Mouse (Mus musculus): ENCODE results near the gene Slc18b1. TPM values are rescaled to one million over a fixed set of nuclear protein-coding genes. Genes with fewer than 3 reads are reported as not detected.
"Not testable (repeated sequence)": the region's sequence is repeated elsewhere in the genome, so short reads cannot be mapped to it uniquely, and the experiment has no call there.

Slc18b1 gene
- polyA plus RNA-seq, 1 experiment = 0.03 TPM

DNA sequence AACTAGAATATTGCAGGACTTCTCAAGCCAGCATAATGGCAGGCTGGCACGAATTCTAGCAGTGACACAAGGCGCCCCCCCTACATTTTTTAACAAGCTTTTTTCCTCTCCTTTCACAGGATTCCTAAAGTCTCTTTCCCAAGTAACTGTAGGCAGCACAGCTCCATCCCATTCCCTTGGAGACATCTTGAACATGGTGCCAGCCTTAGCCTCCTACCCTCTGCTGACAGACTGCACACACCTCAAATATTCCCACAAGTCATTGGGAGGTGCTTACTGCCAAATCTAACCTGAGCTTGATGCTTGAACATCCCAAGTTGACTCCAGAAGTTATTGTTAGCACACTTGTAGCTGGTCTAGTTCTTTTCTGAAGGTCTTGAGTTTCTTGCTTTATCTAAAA, 12.7 kb upstream of the Slc18b1 start:
- Histone ChIP-seq H3K4me3 (replicated peaks) (peak overlapping the region; percentile 4), H3K4me1 (ENCODE audit: control insufficient read depth) (peaks cover 74% of the 10 kb centered on the region)
- TF ChIP-seq GATA1 (IDR thresholded peaks at IDR 0.05; ENCODE audit: low read length) = no peak
- TF ChIP-seq TAL1 (IDR thresholded peaks at IDR 0.05; ENCODE audit: low read length) = no peak

DNA sequence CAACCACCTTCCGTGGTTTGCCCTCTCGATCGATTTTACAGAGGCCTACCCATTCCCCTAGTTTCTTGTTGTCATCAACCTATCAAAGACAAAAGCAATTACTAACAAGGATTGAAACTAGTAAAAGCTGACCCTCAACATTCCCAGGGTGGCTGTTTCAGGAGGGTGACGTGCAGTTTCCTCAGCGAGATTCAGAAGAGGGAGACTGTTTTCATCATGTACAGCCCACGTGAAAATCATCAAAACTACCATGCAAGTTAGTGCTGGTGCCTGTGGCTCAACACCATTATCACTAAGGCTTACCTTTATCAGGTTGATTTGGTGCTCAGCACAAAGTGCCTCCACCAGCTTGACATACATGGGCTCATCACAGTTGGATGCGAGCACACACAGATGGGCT, 11.2 kb upstream of the Slc18b1 start:
- H3K9me3 ChIP-seq (ENCODE audit: control insufficient read depth, low read length); H3K27me3 ChIP-seq (ENCODE audit: control insufficient read depth): not testable (repeated sequence)
- Histone ChIP-seq H3K4me3 (replicated peaks) (peak overlapping the region; percentile 76), H3K4me1 (ENCODE audit: control insufficient read depth) (peaks cover 69% of the 10 kb centered on the region), H3K36me3 (ENCODE audit: control insufficient read depth) (peaks cover 48% of the 10 kb centered on the region)

More for the DNA sequence above, 12.7 kb upstream of the Slc18b1 start:
- Histone ChIP-seq H3K36me3 (ENCODE audit: control insufficient read depth) (peaks cover 50% of the 10 kb centered on the region), H3K27me3 (ENCODE audit: control insufficient read depth) (no peaks in the 10 kb centered on the region), H3K9me3 (ENCODE audit: control insufficient read depth, low read length) (no peaks in the 10 kb centered on the region)

DNA sequence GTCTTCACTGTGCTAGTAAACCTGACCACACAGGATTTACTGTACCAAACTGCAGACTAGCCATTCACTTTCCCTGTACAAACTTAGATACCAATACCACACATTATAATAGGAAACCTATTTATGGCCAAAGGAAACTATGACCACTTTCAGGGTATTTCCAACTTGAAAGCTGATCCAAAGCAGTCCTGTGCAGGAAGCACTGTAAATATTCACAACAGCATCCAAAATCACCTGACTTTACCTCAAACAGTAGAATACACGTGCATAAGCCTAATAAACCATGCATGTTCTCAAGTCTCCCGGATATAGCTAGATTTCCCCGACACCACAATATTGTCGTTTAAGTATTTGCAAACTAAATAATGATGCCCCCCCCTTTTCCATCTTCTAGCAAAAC, 10.7 kb upstream of the Slc18b1 start:
- no peaks in the 10 kb centered on the region for H3K9me3 ChIP-seq (ENCODE audit: control insufficient read depth, low read length)
- peaks cover 65% of the 10 kb centered on the region for H3K4me1 ChIP-seq (ENCODE audit: control insufficient read depth)
- TF ChIP-seq TAL1 (IDR thresholded peaks at IDR 0.05; ENCODE audit: low read length) (no peak), GATA1 (IDR thresholded peaks at IDR 0.05; ENCODE audit: low read length) (no peak)
- no peaks in the 10 kb centered on the region for H3K27me3 ChIP-seq (ENCODE audit: control insufficient read depth)
- H3K36me3 ChIP-seq (ENCODE audit: control insufficient read depth) = peaks cover 45% of the 10 kb centered on the region
- peak overlapping the region; percentile 76 for H3K4me3 ChIP-seq (replicated peaks)

DNA sequence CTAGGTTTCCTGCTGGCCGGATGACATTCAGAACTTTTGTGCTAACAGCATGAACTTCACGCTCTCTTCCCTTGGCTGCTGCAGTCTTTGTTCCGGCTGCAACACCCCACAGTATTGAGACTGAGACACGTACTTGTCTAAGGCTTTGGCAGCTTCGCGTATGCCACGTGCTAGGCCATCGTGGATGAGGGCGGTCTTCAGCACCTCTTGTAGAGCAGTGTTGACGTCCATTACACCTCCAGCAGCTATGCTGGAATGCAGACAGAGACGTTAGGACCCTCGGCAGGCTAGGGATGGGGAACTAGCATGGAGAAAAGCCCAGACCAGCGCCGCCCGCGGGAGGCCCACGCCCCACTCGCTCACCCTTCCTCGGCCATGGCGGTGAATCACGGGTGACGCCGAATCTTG, 10.2 kb upstream of the Slc18b1 start:
- H3K9me3 ChIP-seq (ENCODE audit: control insufficient read depth, low read length); H3K27me3 ChIP-seq (ENCODE audit: control insufficient read depth): not testable (repeated sequence)
- peaks cover 44% of the 10 kb centered on the region for H3K36me3 ChIP-seq (ENCODE audit: control insufficient read depth)
- H3K4me3 ChIP-seq (replicated peaks) = peak overlapping the region; percentile 76
- peaks cover 59% of the 10 kb centered on the region for H3K4me1 ChIP-seq (ENCODE audit: control insufficient read depth)

DNA sequence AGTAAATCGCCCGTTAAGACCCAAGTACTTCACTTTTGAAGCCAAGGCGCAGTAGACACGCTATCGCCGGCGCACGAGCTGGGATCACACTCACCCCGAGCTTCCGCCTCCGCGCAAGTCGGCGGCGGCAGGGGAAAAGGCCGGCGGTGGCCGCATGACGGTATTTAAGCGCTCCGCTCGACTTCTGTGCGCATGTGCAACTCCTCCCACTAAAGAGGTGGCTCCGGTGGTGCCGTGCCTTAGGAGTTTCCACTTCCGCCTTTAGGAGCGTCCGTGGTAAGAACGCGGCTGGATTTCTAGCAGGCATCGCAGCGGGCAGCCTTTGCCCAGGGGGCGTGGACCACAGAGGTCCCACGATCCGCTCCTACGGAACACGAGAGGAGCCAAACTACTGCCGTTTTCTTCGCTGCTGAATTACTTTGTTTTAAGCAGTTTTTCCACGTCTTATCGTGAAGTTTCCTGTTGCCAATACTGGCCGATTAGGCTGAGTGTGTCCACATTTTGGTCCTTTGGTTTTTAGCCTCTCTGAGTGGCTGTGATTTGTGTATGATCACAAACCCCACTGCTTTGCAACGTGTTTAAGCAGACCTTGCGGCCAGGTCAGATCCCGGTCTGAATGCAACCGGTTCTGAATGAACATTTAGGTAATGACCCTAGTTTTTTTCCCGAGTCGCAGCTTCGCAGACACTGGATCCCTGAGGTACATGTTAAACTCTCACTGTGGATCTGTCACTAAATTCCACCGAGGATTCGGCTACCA, 9.5 kb upstream of the Slc18b1 start, which contains the start of gene Rps12:
Gene Rps12 (minus strand): TSS at position 214 of the 760 bp plus-strand sequence.
- TF ChIP-seq TAL1 (IDR thresholded peaks at IDR 0.05; ENCODE audit: low read length) = no peak
- TF ChIP-seq GATA1 (IDR thresholded peaks at IDR 0.05; ENCODE audit: low read length) = no peak
- peak within 1 kb of the TSS; percentile 76 for H3K4me3 ChIP-seq (replicated peaks)
- H3K4me1 ChIP-seq (ENCODE audit: control insufficient read depth) = peaks cover 52% of the 10 kb centered on the region
- no peaks in the 10 kb centered on the region for H3K9me3 ChIP-seq (ENCODE audit: control insufficient read depth, low read length)
- no peaks in the 10 kb centered on the region for H3K27me3 ChIP-seq (ENCODE audit: control insufficient read depth)
- peaks cover 42% of the 10 kb centered on the region for H3K36me3 ChIP-seq (ENCODE audit: control insufficient read depth)

DNA sequence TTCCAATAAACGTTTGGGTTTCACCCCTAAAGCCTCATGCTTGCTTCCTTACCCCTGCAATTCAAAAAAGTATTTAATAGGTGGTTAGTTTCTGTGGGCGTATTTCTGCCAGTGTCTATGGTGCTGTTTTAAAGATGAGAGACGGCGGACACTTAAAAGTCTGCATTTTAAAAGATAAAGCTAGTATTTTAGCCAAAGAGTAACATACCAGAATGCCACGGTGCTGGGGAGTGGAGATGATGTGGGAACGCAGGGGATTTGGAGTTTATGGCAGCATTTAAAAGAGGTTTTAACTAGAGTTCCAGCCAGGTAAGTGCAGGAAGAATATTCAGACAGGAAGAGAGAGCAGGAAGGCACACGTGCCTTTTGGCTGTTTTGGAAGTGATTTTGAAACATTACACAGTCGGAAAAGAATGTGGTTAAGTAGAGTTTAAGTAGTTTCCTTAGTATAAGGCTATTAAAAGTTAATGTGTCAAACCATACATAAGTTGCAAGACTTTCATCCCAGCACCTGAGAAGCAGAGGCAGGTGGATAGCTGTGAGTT, 8.7 kb upstream of the Slc18b1 start:
- Histone ChIP-seq H3K36me3 (ENCODE audit: control insufficient read depth) (peaks cover 37% of the 10 kb centered on the region), H3K27me3 (ENCODE audit: control insufficient read depth) (no peaks in the 10 kb centered on the region), H3K4me1 (ENCODE audit: control insufficient read depth) (peaks cover 44% of the 10 kb centered on the region), H3K9me3 (ENCODE audit: control insufficient read depth, low read length) (no peaks in the 10 kb centered on the region), H3K4me3 (replicated peaks) (peak overlapping the region; percentile 76)
- TF ChIP-seq TAL1 (IDR thresholded peaks at IDR 0.05; ENCODE audit: low read length) (no peak), GATA1 (IDR thresholded peaks at IDR 0.05; ENCODE audit: low read length) (no peak)

DNA sequence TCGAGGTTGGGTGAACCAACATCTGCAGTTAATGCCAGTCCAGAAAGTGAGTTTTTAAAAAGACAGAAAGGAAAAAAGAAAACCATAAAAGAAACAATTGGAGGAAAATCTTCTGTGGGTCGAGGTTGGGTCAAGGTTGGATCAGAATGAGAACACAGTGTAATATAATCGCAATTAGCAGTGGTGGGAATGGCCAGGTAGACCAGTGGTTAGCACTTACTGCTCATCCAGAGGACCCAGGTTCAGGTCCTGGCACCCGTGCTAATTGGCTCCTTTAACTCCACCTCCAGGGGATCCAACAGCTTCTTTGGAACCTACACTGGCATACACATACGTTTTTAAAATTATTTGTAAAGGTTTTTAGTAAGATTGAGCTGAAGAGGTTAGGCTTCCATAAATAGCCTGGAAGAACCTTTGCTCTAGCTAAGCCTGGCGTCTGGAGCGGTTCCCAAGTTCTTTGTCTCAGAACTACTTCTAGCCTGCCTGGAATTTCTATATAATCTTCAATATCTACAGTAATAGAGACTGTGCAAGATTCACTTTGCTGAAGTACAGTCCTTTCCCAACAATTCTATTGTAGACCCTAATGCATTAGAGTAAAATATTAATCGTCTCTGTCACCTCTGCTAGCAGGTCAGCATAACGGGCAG, 790 bp upstream of the Slc18b1 start:
- TF ChIP-seq GATA1 (IDR thresholded peaks at IDR 0.05; ENCODE audit: low read length) (no peak), TAL1 (IDR thresholded peaks at IDR 0.05; ENCODE audit: low read length) (no peak)
- Histone ChIP-seq H3K4me1 (ENCODE audit: control insufficient read depth) (peaks cover 10% of the 10 kb centered on the region), H3K27me3 (ENCODE audit: control insufficient read depth) (0 out of 2 replicates have a peak, but pooled peaks cover 3% of the 10 kb centered on the region), H3K9me3 (ENCODE audit: control insufficient read depth, low read length) (no peaks in the 10 kb centered on the region), H3K4me3 (replicated peaks) (no peak overlapping the region), H3K36me3 (ENCODE audit: control insufficient read depth) (no peaks in the 10 kb centered on the region)

DNA sequence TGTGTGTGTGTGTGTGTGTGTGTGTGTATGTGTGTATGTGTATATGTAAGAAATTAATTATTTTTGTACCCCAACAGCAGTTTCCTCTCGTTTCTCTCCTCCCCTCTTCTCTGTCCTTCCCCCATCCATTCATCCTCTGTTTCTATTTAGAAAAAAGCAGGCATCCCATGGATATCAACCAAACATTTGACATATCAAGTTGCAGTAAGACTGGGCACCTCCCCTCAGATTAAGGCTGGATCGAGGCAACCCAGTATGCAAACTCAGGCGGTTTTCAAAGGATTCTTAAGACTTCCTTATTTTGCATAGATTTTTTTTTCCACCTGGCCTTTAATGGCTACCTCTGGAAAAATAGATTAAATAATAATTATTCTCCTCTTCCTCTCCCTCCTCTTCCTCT, 820 bp downstream of the Slc18b1 start:
- 0 out of 2 replicates have a peak, but pooled peaks cover 3% of the 10 kb centered on the region for H3K27me3 ChIP-seq (ENCODE audit: control insufficient read depth)
- H3K9me3 ChIP-seq (ENCODE audit: control insufficient read depth, low read length) = no peaks in the 10 kb centered on the region
- no peak for TF ChIP-seq TAL1 (IDR thresholded peaks at IDR 0.05; ENCODE audit: low read length)
- TF ChIP-seq GATA1 (IDR thresholded peaks at IDR 0.05; ENCODE audit: low read length) = no peak
- peaks cover 10% of the 10 kb centered on the region for H3K4me1 ChIP-seq (ENCODE audit: control insufficient read depth)
- peak overlapping the region; percentile 12 for H3K4me3 ChIP-seq (replicated peaks)
- H3K36me3 ChIP-seq (ENCODE audit: control insufficient read depth) = peaks cover 3% of the 10 kb centered on the region; the same call in 1 of the 2 replicates

DNA sequence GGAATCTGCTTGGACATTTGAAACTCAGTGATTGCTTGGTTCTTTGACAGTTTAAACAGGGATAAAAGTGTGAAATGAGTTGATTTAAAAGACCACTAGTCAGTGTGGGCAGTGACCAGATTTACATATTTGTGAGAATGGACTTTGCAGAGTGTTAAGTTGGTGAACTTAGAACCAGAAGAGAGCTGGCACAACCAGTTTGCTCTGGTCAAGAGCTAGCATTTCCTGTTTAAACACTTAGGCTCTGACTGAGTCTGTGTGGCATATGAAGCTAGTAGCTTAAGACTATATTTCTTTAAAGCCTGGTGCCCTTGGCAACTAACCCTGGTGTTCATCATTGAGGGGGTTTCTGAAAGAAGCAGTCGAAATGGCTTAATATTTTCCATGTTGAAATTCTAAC, 1.4 kb downstream of the Slc18b1 start:
- peaks cover 10% of the 10 kb centered on the region for H3K4me1 ChIP-seq (ENCODE audit: control insufficient read depth)
- no peak overlapping the region for H3K4me3 ChIP-seq (replicated peaks)
- no peaks in the 10 kb centered on the region for H3K9me3 ChIP-seq (ENCODE audit: control insufficient read depth, low read length)
- TF ChIP-seq GATA1 (IDR thresholded peaks at IDR 0.05; ENCODE audit: low read length) = no peak
- TF ChIP-seq TAL1 (IDR thresholded peaks at IDR 0.05; ENCODE audit: low read length) = no peak
- H3K36me3 ChIP-seq (ENCODE audit: control insufficient read depth) = peaks cover 3% of the 10 kb centered on the region; the same call in 1 of the 2 replicates
- 0 out of 2 replicates have a peak, but pooled peaks cover 3% of the 10 kb centered on the region for H3K27me3 ChIP-seq (ENCODE audit: control insufficient read depth)

Measured in erythroblast, embryonic 14.5 days (primary cell).